Mouse (Mus musculus): Measurements from ENCODE around the gene Bahcc1. TPM values are rescaled to one million over a fixed set of nuclear protein-coding genes. Genes with fewer than 3 reads are reported as not detected.

Bahcc1 gene
- 1 to 10 TPM; 3.2 to 4.7 TPM for total RNA-seq (2021)
- long read RNA-seq, experiment 1, result 0 reads
- long read RNA-seq, experiment 2, partial matches to known transcripts, result 1 of 2 reads
- long read RNA-seq, experiment 2, other reads (novel, unspliced or antisense), result 1 of 2 reads

DNA sequence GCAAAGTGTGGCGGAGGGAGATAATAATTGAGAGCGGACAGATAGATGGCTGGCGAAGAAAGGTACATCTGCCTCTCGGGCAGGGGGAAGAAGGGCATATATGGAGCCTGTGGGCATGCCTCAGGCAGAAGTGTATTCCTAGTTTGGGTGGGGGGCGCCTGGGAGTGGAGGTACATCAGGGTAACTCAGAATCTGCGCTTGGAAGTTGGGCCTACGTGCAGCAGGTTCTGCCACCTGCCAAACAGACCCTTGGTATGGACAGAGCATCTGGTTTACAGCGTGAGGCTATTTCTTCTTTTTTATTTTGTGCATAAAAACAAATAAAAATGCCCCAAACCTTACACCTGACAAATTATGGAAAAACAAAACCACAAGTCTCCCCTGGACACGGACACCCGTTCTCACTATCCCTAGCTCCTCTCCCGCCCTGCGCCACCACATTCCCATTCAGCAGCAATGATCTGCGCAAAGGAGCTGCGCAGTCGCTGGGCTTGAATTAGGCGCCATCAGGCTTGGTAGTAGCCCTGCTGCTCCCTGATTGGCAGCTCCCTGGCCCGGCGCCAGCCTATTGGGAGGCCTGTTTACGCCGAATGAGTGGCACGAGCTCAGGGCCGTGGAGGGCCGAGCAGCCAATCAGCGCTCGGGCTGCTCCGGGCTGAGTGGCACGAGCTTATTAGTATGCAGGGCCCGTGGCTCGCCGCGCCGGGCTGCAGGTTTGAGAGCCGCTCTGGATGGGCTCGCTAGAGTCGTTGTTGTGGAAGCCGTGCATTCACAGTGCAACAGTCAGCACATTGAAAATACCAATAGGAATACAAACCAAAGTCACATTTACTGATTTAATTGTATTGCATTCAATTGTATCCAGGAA lies at the start of gene Bahcc1:
Bahcc1 (plus strand) TSS at position 718 of the 868 bp plus-strand sequence.
- peak; percentile 100 for DNase-seq

GRCm38 (mm10) chr11:120183180-120183579 lies 49.6 kb upstream of the Bahcc1 start:
- no peak for DNase-seq

DNA sequence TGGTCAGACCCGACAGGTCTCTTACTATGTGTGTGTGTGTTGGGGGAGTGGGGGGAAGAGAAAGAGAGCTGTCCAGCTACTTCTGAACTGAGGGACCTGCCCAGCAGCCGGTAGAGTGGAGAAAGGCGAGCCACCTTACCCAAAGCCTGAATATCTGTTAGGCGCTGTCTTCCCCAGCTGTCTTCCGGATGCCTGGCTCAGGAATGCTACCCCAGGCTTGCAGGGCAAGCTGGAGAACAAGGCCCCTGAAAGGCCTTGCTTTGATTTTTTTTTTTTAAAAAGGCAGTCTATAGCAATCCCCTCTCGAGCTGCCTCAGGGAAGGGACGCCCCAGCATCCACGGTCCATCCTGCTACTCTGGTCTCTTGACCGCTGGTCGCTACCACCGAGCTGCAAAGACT lies 49.0 kb upstream of the Bahcc1 start:
- no peak for DNase-seq

DNA sequence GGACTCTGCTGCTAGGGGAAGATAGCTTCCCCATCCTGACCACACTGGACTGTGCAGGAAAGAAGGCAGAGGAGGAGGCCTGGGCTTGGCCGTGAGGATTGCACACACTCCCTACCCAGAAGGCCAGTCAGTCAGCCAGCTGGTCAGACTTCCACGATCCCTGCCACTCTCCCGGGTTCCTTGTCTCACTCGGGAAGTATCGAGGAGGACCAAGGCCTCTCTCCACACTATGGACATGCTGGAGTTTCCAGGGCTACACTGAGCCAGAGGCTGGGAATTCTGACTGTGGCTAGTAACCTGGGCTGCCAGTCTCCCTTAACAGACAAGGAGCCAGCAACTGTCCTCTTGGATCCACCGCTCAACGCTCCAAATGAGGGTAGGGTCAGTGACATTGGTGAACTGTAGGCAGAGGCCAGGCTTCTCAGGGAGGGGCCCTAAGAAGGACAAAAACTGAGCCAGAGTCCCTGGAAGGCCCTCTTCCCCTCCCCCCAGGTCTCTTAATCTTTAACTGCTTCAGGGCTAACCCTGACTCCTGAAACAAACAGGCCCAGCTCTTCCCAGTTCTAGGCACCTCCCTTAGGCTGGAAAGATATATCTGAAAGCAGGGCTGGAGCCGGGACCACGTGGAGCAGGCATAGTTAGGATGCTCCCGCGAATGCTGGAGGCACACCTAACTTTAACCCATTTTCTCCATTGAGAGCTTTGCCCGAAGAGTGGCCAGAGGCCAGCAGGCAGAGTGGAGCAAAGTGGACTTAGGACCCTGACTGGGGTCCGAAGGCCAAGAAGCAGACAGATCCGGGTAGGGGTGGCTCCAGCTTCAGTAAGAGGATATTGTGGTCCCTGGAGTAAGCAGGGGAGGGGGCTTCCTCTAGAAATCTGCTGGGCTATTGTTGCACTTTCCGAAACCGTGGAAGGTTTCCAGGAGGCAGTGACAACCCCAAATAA lies 48.1 kb upstream of the Bahcc1 start:
- peak; percentile 54 for DNase-seq

- DNase-seq, result peak; percentile 55
These were observed 47.2 kb upstream of the Bahcc1 start for GRCm38 (mm10) chr11:120185316-120186141.

DNA sequence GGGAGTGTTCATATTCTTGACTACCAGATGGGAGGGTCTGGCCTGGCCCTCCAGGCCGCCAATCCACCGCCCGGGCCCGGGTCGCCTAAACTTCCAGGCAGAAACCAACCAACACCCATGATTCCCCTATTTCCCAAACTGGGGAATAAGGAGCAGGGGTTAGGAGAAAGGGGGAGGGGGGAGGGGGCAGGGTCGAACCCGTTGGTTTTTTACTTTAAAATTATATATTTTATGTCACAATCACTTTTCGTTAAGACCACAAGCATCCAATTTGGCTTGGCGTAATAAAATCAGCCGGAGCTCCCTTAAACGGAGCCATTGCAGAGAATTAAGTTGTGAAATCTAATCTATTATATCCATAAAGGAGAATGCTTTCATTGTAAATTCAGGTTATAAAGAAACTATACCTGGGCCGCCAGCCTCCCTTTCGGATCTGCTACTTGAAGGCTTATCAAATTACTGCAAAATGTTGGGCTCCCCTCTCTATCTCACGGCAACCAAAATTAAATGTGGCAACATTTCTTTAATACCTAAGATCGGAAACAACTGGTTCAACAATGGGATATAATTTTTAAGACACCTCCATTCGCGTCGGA lies 46.5 kb upstream of the Bahcc1 start:
- no peak for DNase-seq

- DNase-seq, result no peak
These were observed 45.9 kb upstream of the Bahcc1 start for GRCm38 (mm10) chr11:120186821-120187235.

DNA sequence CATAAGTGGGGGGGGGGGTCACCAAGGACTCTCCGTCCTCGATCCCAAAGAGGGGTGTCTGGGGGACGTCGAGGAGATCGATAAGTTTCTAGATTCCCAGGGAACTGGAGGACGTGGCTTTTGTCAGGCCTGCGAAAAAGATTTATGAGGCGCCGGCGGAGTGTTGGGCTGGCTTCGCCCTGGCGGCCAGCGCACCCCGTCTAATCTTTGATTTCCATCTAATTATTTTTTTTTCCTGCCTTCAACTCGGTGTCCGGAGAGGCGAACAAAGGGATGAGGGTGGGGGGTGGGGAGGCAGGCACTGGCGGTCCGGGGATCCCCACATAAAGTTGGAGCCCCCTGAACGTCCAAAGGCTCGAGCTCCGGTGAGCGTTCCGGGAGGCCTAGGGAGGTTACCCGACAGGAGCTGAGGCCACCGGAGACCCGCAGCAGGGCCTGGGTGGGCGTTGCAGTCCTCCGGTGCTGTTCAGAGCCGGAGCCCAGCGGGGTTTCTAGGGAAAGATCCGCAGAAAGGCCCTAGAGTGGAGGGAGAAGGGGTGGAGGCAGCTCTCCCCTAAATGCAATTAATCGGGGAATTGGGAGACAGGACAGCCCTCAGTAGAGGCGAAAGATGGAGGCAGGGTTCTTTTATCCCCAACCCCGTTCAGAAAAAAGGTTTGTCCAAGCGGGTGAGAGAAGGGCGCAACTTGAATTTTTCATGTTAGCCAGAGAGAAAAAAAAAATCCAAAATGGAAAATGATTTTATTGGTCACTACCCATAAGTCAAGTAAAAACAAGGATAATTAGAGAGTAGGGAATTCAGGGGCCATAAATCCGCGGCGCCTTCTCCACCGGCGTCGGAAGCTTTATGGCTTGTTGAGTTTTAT lies 45.3 kb upstream of the Bahcc1 start:
- no peak for DNase-seq

DNA sequence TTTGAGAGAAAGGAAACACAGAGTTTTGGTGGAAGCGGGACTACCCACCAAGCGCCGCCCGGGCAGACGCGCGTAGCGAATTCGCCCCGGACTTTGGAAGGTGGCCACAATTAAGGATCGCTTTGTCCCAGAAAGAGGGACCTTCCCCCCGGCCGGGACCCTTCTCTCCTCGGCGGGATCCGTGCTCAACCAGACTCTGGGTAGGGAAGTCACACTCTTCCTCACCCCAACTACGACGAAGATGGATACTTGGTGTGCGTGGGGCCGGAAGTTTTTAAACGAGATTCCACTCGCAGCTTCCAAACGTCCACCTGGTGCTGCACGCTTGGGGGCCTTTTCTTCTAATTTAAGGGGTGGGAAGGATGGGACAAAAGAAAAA lies 44.7 kb upstream of the Bahcc1 start:
- DNase-seq, result no peak

DNA sequence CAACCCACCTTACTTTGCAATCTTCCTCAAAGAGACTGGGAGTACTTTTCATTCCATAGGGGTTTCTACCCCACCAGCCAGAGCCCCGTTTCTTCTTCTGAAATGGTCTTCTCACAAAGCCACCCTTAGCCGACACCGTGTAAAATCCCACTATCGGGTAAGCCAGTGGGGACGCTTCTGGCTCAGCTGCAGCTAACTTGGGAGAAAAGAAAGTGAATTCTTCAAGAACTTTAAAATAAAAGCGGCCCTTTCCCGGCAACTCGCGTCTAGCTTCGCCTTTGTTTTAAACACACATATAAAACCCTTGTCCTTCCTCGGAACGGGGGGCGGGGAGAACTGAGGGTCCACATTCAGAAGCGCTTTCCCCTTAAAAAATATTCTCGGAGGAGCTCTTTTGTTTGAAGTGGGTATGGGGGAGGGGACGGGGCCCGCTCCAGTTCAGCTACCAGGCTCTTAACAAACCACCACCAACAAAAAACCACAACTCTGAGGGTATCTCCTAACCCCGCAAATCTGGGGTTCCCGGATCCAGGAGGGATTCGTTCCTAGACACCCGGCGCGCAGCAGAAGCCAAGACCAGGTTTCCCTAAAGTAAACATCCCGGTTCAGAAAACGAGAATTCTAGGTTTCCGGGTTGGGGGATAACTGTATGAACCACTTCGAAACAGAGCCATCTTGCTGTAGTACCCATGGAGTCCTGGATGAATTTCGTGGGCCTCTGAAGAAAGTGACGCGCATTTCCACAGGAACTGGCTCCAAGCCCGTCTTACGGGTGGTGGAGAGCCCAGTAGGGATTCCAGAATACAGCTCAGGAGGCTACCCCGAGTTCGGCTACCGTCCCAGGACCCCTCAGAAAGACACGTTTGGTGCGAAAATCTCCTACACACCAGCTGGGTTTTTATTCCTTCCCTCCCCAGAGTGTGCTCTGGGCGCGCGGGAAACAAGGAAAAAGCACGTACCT lies 44.0 kb upstream of the Bahcc1 start:
- DNase-seq, result peak; percentile 63

- peak; percentile 100 for DNase-seq
These were observed 43.1 kb upstream of the Bahcc1 start for GRCm38 (mm10) chr11:120189459-120190312.

DNA sequence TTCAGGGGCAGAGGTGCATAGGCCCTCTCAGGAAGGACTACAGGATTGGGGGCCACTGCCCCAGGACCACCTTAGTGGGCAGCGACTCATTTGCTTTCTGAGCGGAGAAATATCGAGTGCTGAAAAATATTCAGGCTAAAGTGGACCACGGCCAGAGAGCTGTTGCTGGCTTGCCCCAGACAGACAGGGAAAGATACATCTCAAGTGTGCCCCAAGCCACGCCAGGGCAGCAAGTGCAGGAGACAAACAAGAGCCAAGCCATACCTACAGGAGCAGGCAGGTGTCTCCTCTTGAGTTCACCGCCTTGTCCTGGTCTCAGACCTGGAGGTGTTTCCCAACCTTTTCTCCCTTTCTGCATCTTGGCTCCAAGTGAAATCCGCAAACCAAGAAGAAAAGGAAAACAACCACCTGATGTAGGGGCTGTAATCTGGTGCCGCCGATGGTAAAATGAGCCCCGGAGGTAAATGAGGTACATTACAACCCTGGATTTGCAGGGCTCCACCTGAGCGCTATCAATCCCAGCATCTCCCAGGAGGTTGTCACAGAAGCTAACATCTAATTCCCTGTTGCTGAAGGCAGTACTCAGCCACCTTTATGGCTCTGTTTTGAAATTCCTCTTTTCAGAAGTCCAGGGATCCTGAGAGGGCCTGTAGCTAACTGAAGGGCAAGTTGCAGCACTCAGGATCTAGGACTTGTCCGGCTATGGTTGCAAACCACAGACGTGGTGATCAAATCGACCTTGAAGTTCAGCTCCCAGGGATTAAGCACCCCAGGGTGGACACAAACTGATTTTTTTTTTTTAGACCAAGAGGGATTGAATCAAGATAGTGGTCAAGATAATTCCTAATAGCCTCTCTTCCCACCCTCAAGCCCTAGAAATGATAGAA lies 42.0 kb upstream of the Bahcc1 start:
- no peak for DNase-seq

DNA sequence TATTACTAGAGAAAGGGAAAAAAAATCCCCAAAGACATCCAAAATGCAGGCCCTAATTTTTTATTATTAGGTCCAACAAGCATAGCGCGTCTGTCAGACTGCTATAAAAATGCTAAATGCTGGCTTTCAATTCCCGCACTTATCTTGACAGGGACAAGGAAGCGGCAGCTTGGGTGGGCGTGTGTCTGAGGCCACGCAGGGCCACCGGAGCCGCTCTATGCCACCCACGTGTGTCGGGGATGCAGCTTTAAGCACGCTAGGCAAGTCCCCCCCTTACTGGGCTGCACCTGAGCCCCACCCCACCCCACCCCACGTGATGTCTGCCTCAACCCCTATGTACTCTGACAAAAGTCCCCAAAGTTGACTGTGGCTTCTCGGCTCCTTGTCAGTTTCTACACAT lies 33.9 kb upstream of the Bahcc1 start:
- DNase-seq, result no peak

DNA sequence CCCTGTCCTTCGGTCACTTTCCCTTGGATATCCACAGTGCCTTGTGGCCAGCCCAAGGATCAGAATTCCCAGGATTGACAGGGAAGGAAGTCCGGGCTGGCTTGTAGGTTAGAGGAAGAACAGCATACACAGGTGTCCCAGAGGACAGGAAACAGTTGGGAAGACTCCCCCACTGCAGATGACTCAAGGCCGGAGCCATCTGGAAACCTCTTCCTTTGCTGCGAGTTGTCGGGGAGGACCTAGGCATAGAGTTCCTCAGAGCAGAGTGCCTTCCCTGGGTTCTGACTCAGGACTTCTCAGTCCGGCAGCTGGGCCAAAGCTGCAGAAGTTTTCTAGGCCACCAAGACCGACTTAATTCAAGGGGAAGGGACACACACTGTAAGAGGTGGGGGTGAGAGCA lies 33.0 kb upstream of the Bahcc1 start:
- no peak for DNase-seq

- no peak for DNase-seq
These were observed 32.1 kb upstream of the Bahcc1 start for GRCm38 (mm10) chr11:120200621-120201020.

DNA sequence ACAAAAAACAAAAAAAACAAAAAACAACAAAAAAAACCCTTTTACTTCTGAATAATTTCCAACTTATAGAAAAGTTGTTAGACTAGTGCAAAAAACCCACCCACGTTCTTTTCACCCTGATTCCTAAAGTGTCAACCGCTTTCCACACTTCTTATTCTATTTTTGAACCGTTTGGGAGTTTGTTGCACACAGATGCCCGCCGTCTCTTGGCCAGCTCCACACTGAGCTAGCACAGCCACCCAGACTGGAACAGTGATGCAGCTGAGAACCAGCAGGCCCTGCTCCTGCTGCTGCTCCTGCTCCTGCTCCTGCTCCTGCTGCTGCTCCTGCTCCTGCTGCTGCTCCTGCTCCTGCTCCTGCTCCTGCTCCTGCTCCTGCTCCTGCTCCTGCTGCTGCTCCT lies 28.5 kb upstream of the Bahcc1 start:
- no peak for DNase-seq

DNA sequence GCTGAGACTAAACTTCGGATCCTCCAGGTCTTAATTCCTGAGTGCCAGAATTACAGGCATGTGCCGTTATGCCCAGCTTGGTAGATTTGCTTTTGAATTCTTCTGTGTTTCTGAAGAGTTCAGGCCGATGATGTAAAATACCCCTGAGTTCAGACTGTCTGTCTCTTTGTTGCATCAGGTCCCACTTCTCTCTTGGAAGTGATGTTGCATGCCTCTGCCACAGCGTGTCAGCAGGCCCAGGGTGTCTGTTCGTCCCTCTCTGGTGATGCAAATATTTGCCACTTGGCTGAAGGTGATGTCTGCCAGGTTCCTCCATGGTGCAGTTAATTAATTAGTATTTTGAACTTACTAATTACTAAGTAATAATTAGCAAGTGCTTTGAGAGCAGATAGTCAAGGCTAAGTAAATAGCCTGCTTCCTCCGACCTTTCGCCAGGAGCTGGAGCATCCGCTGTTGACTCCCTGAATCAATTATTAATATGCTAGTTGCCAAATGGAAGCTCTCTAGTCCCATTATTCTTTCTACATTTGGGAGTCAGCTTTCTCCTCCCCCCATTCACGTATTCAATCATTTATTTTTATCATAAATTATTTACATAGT lies 26.6 kb upstream of the Bahcc1 start:
- DNase-seq, result no peak
